Mouse (Mus musculus) hindbrain, embryonic 10.5 days (tissue): Measurements from ENCODE around the gene Wdr76. TPM values are rescaled to one million over a fixed set of nuclear protein-coding genes. Genes with fewer than 3 reads are reported as not detected.

ENCODE experiments used
- DNase-seq: peaks from one replicate; pipeline ENCODE4 v3.0.0-alpha.2; 2017; ENCODE audit warnings: low spot score
- H3K27ac ChIP-seq: fragments of 300-500 bp; sonication (generic); 2 replicates; pipeline ENCODE4 v1.5.1; 2016; ENCODE audit warnings: mild to moderate bottlenecking, moderate library complexity
- H3K27me3 ChIP-seq: fragments of 300-500 bp; sonication (generic); 2 replicates; pipeline ENCODE4 v1.6.1; 2016; ENCODE audit warnings: mild to moderate bottlenecking; ENCODE audit not compliant: poor library complexity, insufficient read depth, severe bottlenecking
- H3K36me3 ChIP-seq: fragments of 300-500 bp; sonication (generic); 2 replicates; pipeline ENCODE4 v1.6.1; 2016; ENCODE audit warnings: mild to moderate bottlenecking, moderate library complexity
- H3K4me1 ChIP-seq: fragments of 300-500 bp; sonication (generic); replicated peaks from 2 replicates; pipeline ENCODE4 v1.6.1; 2016; ENCODE audit warnings: mild to moderate bottlenecking
- H3K4me3 ChIP-seq: fragments of 300-500 bp; sonication (generic); 2 replicates; pipeline ENCODE4 v1.5.1; 2016; ENCODE audit warnings: mild to moderate bottlenecking, moderate library complexity
- H3K9me3 ChIP-seq: fragments of 300-500 bp; sonication (generic); 2 replicates; pipeline ENCODE4 v1.6.1; 2016; ENCODE audit warnings: mild to moderate bottlenecking, moderate library complexity
- WGBS: fragments of 180-500 bp; shearing (Covaris S2); methylation state at CpG from one replicate; pipeline ENCODE4 v1.1.7; 2016; 5-methylcytosine and 5-hydroxymethylcytosine counted together
- polyA plus RNA-seq: library from polyadenylated mRNA; unstranded; fragments of >200 nt; fragmentation: Nextera tagmentation; extraction: Ambion mirVana; gene quantifications from 2 replicates; pipeline ENCODE4 v1.2.1, GENCODE M21; 2016

Gene Wdr76
- polyA plus RNA-seq, 1 experiment from 2014 or later, result 8.8 TPM

DNA sequence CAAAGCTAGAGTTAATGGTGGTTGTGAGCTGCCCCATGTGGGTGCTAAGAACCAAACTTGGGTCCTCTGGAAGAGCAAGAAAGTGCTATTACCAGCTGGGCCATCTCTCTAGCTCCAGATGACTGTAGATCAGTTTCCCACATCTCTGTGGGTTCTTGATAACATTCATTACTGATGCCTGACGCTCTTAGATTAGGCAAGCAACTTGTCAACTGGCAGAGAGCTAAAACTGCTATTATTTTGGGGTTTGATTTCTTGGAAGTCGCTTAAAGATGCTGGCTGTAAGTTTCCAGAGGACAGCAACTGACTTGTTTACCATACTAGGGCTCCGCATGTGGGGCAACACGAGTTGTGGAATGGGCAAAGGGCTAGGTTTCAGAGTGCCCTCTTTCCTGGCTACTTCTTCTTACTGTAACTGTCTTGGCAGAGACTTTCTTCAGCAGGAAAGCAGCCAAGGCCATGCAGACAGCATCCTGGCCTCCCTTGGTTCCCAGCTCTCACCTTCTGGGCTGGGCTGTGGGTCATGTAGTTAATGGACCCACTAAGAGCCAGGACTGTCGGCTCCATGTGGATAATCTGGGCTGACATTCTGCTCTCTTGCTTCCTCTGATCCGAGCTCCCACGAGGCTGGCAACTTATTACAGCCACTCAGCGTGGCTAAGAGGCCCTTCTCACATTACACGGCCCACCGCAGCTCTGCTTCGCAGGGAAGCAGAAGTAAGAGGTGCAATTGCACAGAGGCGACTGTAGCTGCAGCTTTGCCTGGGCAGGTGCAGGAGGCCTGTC, 81.2 kb downstream of the Wdr76 start:
- DNase-seq, result no peak
- Histone ChIP-seq H3K27ac (peak overlapping the region; percentile 73), H3K27me3 (no peaks in the 10 kb centered on the region), H3K4me3 (no peak overlapping the region), H3K4me1 (peaks cover 16% of the 10 kb centered on the region), H3K36me3 (peaks cover 8% of the 10 kb centered on the region; the same call in 1 of the 2 replicates), H3K9me3 (no peaks in the 10 kb centered on the region)
- 41% methylated on average over 12 of the region's 12 CpGs for WGBS

- Histone ChIP-seq H3K27ac (peak overlapping the region; percentile 73), H3K4me3 (no peak overlapping the region), H3K27me3 (no peaks in the 10 kb centered on the region), H3K9me3 (no peaks in the 10 kb centered on the region), H3K4me1 (peaks cover 16% of the 10 kb centered on the region), H3K36me3 (peaks cover 8% of the 10 kb centered on the region; the same call in 1 of the 2 replicates)
- DNase-seq, result peak; percentile 35
- WGBS, result 47% methylated on average over 4 of the region's 4 CpGs
These were observed 81.8 kb downstream of the Wdr76 start for GRCm38 (mm10) chr2:121588309-121588694.

DNA sequence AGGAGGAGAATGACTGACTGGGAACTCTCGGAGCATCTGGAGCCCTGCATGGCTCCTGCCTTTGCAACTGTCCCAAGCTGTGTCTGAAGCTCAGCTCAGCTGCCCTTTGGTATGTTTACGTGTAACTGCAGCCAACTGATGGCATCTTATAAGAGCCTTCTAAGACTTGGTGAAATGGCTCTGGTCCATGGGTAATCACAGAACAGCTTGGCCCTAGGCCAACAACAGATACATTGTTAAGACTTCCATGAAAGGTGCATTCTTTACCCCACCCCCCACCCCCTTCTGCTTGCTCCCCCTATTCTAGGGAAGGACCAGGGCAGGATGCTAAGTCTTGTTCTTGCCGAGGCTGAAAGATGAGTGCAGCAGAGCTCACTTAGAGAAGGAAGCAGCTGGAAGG, 87.6 kb downstream of the Wdr76 start:
- H3K4me1 ChIP-seq, result peaks cover 21% of the 10 kb centered on the region
- no peaks in the 10 kb centered on the region for H3K27me3 ChIP-seq
- H3K9me3 ChIP-seq, result no peaks in the 10 kb centered on the region
- H3K27ac ChIP-seq, result no peak overlapping the region; the same call in 1 of the 2 replicates
- no peaks in the 10 kb centered on the region for H3K36me3 ChIP-seq
- WGBS, result 69% methylated on average over 3 of the region's 3 CpGs
- no peak overlapping the region for H3K4me3 ChIP-seq
- DNase-seq, result no peak

Other genes starting within 250 kb of the Wdr76 start
- 121 and 123 TPM in 2 replicates for gene Trp53bp1, start 235.3 kb upstream of the Wdr76 start, polyA plus RNA-seq
- 11.7 and 15.0 TPM in 2 replicates for gene Map1a, start 217.1 kb upstream of the Wdr76 start, polyA plus RNA-seq
- gene Ppip5k1, start 151.3 kb upstream of the Wdr76 start, polyA plus RNA-seq, result 10.4 and 10.7 TPM in 2 replicates
- gene Ckmt1, start 149.0 kb upstream of the Wdr76 start, polyA plus RNA-seq, result 5.1 and 6.7 TPM in 2 replicates
- gene Strc, start 119.6 kb upstream of the Wdr76 start, polyA plus RNA-seq, result not detected in 2 replicates
- gene Pdia3, start 92.9 kb upstream of the Wdr76 start, polyA plus RNA-seq, result 498 and 605 TPM in 2 replicates
- 1.6 and 3.0 TPM in 2 replicates for gene Catsper2, start 92.9 kb upstream of the Wdr76 start, polyA plus RNA-seq
- 3.3 and 6.5 TPM in 2 replicates for gene Ell3, start 62.4 kb upstream of the Wdr76 start, polyA plus RNA-seq
- gene Serf2, start 57.5 kb upstream of the Wdr76 start, polyA plus RNA-seq, result 502 and 520 TPM in 2 replicates
- gene Hypk, start 53.4 kb upstream of the Wdr76 start, polyA plus RNA-seq, result 110 and 135 TPM in 2 replicates
- gene Serinc4, start 49.9 kb upstream of the Wdr76 start, polyA plus RNA-seq, result 0.15 and 0.42 TPM in 2 replicates
- 48.8 and 56.1 TPM in 2 replicates for gene Mfap1b, start 32.7 kb upstream of the Wdr76 start, polyA plus RNA-seq
- gene Mfap1a, start 58 bp upstream of the Wdr76 start, polyA plus RNA-seq, result 21.2 and 27.2 TPM in 2 replicates